Mouse (Mus musculus) small intestine, adult 2 months (tissue): ENCODE measurements around the gene Kng1.

Experiments
- CTCF ChIP-seq: fragments of 200-500 bp; IDR thresholded peaks from 2 replicates; pipeline ENCODE4 v1.5.1; 2012; ENCODE audit warnings: low read depth, mild to moderate bottlenecking, control low read depth, inconsistent platforms, low read length, moderate library complexity, mixed read lengths; ENCODE audit not compliant: insufficient replicate concordance, insufficient read length; ENCODE audit errors: extremely low read depth
- POLR2A ChIP-seq: fragments of 200-500 bp; IDR thresholded peaks from 2 replicates; pipeline ENCODE4 v1.6.1; 2012; ENCODE audit warnings: low read depth, mild to moderate bottlenecking, control low read depth, inconsistent platforms, low read length, moderate library complexity

DNA sequence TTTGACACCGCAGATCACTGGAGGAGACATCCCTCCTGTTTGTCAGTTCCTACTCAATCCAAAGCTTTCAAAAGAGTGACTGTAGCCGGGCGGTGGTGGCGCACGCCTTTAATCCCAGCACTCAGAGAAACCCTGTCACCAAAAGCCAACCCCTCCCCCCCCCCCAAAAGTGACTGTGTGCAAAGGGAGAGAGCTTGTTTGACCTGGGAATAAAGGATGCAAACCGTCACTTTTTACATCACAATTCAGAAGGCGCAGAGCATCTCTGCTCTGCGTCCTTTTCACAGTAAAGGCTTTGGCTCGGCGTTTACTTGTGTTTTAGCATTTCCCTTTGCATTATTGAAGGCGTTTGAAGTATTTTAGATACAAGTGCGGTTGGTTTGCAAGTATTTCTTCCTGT, 42.0 kb downstream of the Kng1 start:
- TF ChIP-seq POLR2A (no peak), CTCF (no peak)
